Mouse (Mus musculus) heart, adult 2 months (tissue): ENCODE results near the gene Ehmt2. TPM values are rescaled to one million over a fixed set of nuclear protein-coding genes. Genes with fewer than 3 reads are reported as not detected.

ENCODE experiments used
- DNase-seq, 2 experiments: peaks; one replicate each; pipeline ENCODE4 v3.0.0; 2021
- H3K27ac ChIP-seq: fragments of 200-600 bp; 2 replicates; pipeline ENCODE4 v1.8.1; 2022
- H3K27me3 ChIP-seq: fragments of 200-500 bp; 2 replicates; pipeline ENCODE4 v1.6.1; 2012; ENCODE audit warnings: mild to moderate bottlenecking, low read length, inconsistent platforms, mixed read lengths; ENCODE audit not compliant: control insufficient read depth, insufficient read depth
- H3K36me3 ChIP-seq: fragments of 200-500 bp; 2 replicates; pipeline ENCODE4 v1.6.1; 2012; ENCODE audit warnings: low read length, inconsistent platforms; ENCODE audit not compliant: control insufficient read depth, insufficient read depth
- H3K4me1 ChIP-seq: fragments of 200-500 bp; 2 replicates; pipeline ENCODE4 v1.6.1; 2011; ENCODE audit warnings: low read length; ENCODE audit not compliant: control insufficient read depth, insufficient read depth
- H3K4me3 ChIP-seq: fragments of 200-600 bp; 2 replicates; pipeline ENCODE4 v1.8.1; 2022
- H3K79me2 ChIP-seq: fragments of 200-500 bp; replicated peaks from 2 replicates; pipeline ENCODE4 v1.6.1; 2012; ENCODE audit warnings: mild to moderate bottlenecking, inconsistent platforms, low read length, moderate library complexity, mixed read lengths; ENCODE audit not compliant: control insufficient read depth, insufficient read depth
- H3K9ac ChIP-seq: fragments of 200-500 bp; 2 replicates; pipeline ENCODE4 v1.6.1; 2012; ENCODE audit warnings: low read depth, mild to moderate bottlenecking, control low read depth, inconsistent platforms, low read length, mixed read lengths
- CTCF ChIP-seq: fragments of 200-600 bp; IDR thresholded peaks from 2 replicates; pipeline ENCODE4 v1.8.1; 2022; ENCODE audit warnings: antibody characterized with exemption, mild to moderate bottlenecking, moderate library complexity
- EP300 ChIP-seq: fragments of 200-500 bp; IDR thresholded peaks from 2 replicates; pipeline ENCODE4 v1.6.1; 2011; ENCODE audit warnings: low read depth, low read length, control low read depth; ENCODE audit not compliant: insufficient read depth
- POLR2A ChIP-seq: fragments of 200-500 bp; IDR thresholded peaks from 2 replicates; pipeline ENCODE4 v1.6.1; 2011; ENCODE audit warnings: mild to moderate bottlenecking, low read depth, low read length, control low read depth; ENCODE audit not compliant: insufficient read depth
- WGBS: fragments of 180-500 bp; shearing (Covaris S2); methylation state at CpG from one replicate; pipeline ENCODE4 v1.1.7; 2018; 5-methylcytosine and 5-hydroxymethylcytosine counted together
- intact Hi-C: fragments of 180-260 bp; cut with DNase I; formaldehyde crosslinking; loops from one replicate; pipeline ENCODE4 v1.15.1; 2025
- polyA plus RNA-seq: library from polyadenylated mRNA; depleted of rRNA; stranded (reverse); fragments of >200 nt; gene quantifications from 2 replicates; pipeline ENCODE4 v1.2.3, GENCODE M21; 2012
- total RNA-seq, 2 experiments: library from RNA; stranded (reverse); gene quantifications; 2 replicates each; pipeline ENCODE4 v1.2.3; 2021

Ehmt2 gene
- total and polyA plus RNA-seq, 3 experiments, result 38.0 to 64.0 (median 42.6) TPM

DNA sequence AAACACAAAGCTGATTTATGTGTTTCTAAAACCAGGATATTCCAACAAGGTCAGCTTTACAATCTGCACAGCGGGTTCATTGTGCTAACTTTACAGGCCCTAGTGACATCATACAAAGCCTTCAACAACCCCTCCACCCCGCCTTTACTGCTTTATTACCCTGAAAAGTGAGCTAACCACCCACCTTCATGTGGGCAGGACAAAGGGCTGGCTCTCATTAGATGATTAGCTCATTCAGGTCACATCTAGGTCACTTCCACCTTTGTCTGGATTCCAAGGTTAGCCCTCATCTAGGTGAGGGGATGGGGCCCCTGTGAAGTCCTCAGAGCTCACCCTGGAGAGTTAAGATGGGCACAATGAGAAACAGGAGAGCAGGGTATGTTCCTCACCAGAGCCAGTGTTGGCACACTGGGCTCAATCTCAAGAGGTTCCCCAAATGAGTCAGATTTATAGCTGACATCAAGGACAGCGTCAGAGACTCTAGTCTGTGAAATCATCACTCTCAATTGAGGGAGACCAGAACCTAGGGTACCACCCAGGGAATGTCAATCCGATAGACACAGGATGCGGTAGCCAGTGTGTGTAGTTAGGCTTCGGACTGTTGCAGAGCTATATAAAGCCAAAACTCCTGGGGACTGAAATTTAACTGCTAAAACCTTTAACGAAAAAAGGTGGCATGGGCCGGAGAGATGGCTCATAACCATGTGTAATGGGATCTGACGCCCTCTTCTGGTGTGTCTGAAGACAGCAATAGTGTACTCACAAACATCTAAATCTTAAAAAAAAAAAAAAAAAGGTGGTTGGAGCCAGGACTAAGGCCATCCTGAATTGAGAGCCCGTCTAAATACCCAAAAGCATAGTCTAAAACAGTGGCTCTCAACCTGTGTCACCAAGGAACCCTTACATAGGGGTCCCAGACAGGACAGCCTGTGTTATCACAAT lies 52.5 kb downstream of the Ehmt2 start:
- TF ChIP-seq CTCF (peak; percentile 36), POLR2A (no peak)
- H3K79me2 ChIP-seq, result no peaks in the 10 kb centered on the region
- H3K4me1 ChIP-seq, result no peaks in the 10 kb centered on the region; the same call in 1 of the 2 replicates
- no peaks in the 10 kb centered on the region for H3K27me3 ChIP-seq
- 44% methylated on average over 10 of the region's 10 CpGs for WGBS
- no peak overlapping the region; the same call in 1 of the 2 replicates for H3K4me3 ChIP-seq
- no peak overlapping the region for H3K27ac ChIP-seq
- no peak overlapping the region for H3K9ac ChIP-seq
- intact Hi-C loops, result no loop called here
- DNase-seq, result no peak
- H3K36me3 ChIP-seq, result no peaks in the 10 kb centered on the region

DNA sequence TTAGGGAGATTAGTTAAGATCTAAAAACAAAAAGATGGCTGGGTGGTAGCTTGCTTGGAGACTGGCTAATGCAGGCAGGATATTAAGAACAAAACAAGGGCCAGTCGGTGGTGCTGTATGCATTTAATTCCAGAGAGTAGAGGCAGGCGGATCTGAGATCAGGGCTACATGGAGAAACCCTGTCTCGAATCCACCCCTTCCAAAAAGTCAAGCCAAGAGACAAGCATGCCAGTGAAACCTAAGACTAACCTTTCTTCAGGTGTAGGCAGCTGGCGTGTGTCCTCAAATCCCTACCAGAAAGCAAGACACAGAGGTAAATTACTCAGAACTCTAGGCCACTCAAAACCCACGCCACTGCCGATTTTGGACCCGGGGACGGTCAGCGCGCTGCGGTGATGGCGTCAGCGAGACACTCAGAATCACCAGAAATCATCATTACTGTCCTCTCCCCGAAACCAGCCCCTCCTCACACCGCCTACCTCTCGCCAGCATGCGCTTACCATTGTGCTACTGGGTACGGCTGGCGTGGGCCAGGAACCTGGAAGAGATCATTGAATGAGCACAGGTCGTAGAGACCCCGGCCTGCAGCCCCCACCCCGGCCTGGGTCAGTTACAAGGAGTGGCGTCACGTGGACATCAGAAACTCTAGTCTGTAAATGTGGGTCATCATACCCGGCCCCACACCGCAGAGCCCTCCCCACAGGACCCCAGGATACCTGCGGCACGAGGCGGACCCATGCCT lies 53.5 kb downstream of the Ehmt2 start:
- DNase-seq, result no peak
- peak overlapping the region; percentile 95 for H3K27ac ChIP-seq
- intact Hi-C loops, result loop anchor here (1.0 kb wide), 1 partner anchor 28 kb away; no protein-coding TSS in a partner anchor
- TF ChIP-seq POLR2A (no peak), CTCF (no peak), EP300 (no peak)
- H3K27me3 ChIP-seq, result no peaks in the 10 kb centered on the region
- H3K79me2 ChIP-seq, result no peaks in the 10 kb centered on the region
- H3K4me1 ChIP-seq, result no peaks in the 10 kb centered on the region; the same call in 1 of the 2 replicates
- peak overlapping the region; percentile 96 for H3K9ac ChIP-seq
- no peaks in the 10 kb centered on the region for H3K36me3 ChIP-seq
- WGBS, result under 1% methylated on average over 29 of the region's 29 CpGs
- H3K4me3 ChIP-seq, result peak overlapping the region; percentile 86

DNA sequence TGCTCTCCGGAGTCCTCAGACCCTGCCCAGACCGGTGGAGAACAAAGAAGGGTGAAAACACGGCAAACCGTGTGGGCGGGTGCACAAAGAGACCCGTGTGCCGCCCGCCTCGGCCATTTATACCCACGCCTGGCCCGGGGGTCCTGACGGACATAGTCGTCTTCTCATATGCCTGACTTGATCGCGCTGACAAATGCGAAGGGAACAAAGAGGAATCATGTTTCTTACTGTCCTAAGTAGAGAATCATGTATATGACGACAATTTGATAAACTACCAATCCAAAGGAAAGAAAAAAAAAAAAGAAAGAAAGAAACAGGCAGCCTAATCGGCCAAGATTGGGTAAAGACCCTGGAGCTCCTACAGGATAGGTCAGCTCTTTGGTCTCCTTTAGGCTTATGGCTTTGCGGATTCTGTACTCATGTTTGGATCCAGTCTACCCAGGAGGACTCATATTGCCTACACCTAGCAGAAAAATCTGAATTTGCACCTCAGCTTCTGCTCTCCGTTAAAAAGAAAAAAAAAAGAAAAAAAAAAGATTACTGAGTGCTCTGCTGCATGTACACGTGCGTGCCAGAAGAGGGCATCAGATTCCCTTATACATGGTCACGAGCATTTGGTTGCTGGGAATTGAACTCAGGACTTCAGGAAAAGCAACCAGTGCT lies 54.2 kb downstream of the Ehmt2 start:
- DNase-seq, result peak; percentile 83 to 88
- H3K27me3 ChIP-seq, result no peaks in the 10 kb centered on the region
- H3K4me1 ChIP-seq, result no peaks in the 10 kb centered on the region; the same call in 1 of the 2 replicates
- intact Hi-C loops, result loop anchor here (1.0 kb wide), 1 partner anchor 28 kb away; no protein-coding TSS in a partner anchor
- peak overlapping the region; percentile 96 for H3K9ac ChIP-seq
- H3K27ac ChIP-seq, result peak overlapping the region; percentile 95
- no peaks in the 10 kb centered on the region for H3K79me2 ChIP-seq
- peak overlapping the region; percentile 86 for H3K4me3 ChIP-seq
- H3K36me3 ChIP-seq, result no peaks in the 10 kb centered on the region
- TF ChIP-seq EP300 (peak; percentile 64; the same call in 1 of the 2 replicates), CTCF (peak; percentile 94), POLR2A (peak; percentile 93)
- under 1% methylated on average over 23 of the region's 23 CpGs for WGBS

DNA sequence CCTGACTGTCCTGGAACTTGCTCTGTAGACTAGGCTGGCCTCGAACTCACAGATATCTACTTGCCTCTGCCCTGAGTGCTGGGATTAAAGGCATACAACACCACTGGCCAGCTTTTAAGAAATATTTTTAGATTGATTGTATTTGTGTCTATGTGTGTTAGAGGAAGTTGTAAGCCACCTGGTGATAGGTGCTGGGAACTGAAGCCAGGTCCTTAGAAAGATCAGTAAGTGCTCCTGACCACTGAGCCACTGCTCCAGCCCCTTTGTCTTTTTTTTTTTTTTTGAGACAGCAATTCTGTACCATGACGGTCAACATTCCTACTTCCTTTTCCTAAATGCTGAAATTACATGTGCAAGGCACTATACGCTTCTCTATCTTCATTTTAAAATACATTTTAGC lies 55.0 kb downstream of the Ehmt2 start:
- H3K4me1 ChIP-seq, result no peaks in the 10 kb centered on the region; the same call in 1 of the 2 replicates
- 73% methylated on average over 3 of the region's 3 CpGs for WGBS
- TF ChIP-seq POLR2A, result no peak
- TF ChIP-seq CTCF, result no peak
- TF ChIP-seq EP300, result no peak
- DNase-seq, result no peak
- H3K27ac ChIP-seq, result no peak overlapping the region
- H3K27me3 ChIP-seq, result no peaks in the 10 kb centered on the region
- intact Hi-C loops, result no loop called here
- H3K4me3 ChIP-seq, result no peak overlapping the region
- no peaks in the 10 kb centered on the region for H3K36me3 ChIP-seq
- no peaks in the 10 kb centered on the region for H3K79me2 ChIP-seq
- no peak overlapping the region for H3K9ac ChIP-seq

DNA sequence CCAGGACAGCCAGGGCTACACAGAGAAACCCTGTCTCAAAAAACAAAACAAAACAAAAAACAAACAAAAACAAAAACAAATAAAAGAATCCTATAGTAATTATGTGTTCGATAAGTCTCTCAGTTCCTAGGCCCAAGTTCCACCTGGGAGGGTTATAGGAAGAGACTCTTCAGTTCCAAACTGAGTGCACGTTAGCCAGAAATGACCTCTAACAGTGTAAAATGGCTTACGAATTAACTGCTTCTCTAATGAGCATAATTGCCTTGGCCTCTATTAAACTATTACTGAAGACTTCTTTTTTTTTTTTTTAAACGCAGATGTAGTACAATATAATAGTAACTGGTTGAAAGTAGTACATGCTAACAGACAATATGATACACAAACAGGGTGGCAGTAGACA lies 55.6 kb downstream of the Ehmt2 start:
- no peaks in the 10 kb centered on the region for H3K79me2 ChIP-seq
- 93% methylated on average over 4 of the region's 4 CpGs for WGBS
- intact Hi-C loops, result no loop called here
- no peaks in the 10 kb centered on the region for H3K27me3 ChIP-seq
- TF ChIP-seq CTCF, result no peak
- TF ChIP-seq EP300, result no peak
- TF ChIP-seq POLR2A, result no peak
- H3K27ac ChIP-seq, result no peak overlapping the region
- no peak overlapping the region for H3K9ac ChIP-seq
- no peaks in the 10 kb centered on the region for H3K36me3 ChIP-seq
- H3K4me1 ChIP-seq, result no peaks in the 10 kb centered on the region; the same call in 1 of the 2 replicates
- H3K4me3 ChIP-seq, result no peak overlapping the region
- DNase-seq, result no peak
